Mouse (Mus musculus) layer of hippocampus, postnatal 14 days (tissue): Measurements from ENCODE around the gene Olfr770. TPM values are rescaled to one million over a fixed set of nuclear protein-coding genes. Genes with fewer than 3 reads are reported as not detected.
"Not testable (repeated sequence)": the region's sequence is repeated elsewhere in the genome, so short reads cannot be mapped to it uniquely, and the experiment has no call there.

Experiments
- DNase-seq, 2 experiments: peaks; one replicate each; pipeline ENCODE4 v3.0.0; 2021 to 2022; ENCODE audit warnings: low spot score in 2 of 2, mixed read lengths in 1 of 2
- long read RNA-seq, 2 experiments: library from polyadenylated mRNA; stranded (forward); transcript quantifications; one replicate each; pipeline ENCODE4 v2.0.0; 2021
- total RNA-seq, 2 experiments: library from RNA; stranded (reverse); gene quantifications; 2 replicates each; pipeline ENCODE4 v1.2.3; 2021

Gene Olfr770
- not detected for total RNA-seq
- long read RNA-seq, experiment 1 = 0 reads
- long read RNA-seq, experiment 2 = 0 reads

DNA sequence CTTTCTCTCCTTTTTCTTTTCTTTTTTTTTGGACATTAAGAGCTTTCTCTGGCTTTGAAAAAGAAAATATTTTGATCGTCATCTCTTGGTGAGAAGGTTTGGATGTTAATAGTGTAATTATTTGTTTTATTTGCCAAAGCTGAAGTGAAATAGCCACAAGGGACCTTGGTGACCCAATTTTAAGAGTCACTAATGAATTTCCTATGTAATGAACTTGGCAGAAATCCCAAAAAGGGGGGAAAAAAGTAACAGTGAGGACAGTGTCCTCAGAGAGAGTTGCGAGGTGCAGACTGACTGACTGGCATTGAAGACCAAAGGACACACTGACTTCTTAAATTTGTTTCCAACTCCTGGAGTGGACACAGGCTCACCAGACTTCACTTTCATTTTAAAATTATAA lies at the start of gene Olfr770:
TSS of gene Olfr770 (minus strand) at position 101 of the 400 bp plus-strand sequence.
- no peak for DNase-seq

DNA sequence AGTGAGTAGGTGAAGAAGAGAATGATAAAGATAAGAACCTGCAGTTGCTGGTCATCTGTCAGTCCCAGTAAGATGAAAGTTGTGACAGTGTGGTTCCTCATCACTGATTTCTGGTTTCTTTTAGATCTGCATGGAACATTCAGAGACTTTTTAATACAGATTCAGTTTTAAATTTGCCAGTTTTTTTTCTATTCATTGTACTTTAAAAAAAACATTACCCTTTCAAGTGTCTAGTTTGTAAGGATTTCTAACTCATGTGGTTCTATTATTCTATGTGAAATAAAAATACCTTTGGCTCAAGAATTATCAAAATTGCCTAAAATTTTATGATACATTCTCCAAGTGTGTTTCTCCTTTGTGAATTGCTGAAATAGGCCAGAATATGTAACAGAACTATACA lies 48.5 kb upstream of the Olfr770 start, which contains the start of gene Olfr773:
TSS of gene Olfr773 (minus strand) at position 101 of the 400 bp plus-strand sequence.
- DNase-seq = not testable (repeated sequence)

DNA sequence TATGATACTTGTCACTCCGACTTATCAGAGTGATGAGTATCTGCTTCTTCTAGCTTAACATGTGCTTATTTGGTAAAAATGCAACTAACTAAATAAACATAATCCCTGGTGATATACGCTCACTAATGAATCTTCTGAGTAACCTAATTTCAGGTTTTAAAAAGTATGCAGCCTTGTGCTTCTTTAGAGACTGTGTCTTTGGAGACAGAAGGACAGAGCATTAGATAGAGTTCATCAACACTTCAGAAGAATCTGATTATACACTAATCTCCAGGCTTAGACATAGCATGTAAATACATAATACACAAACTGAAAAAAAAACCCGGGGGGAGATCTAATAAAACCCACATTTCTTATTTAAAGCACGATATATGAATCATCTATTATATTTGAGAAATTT lies 39.0 kb upstream of the Olfr770 start, which contains the start of gene Olfr772:
TSS of gene Olfr772 (minus strand) at position 101 of the 400 bp plus-strand sequence.
- not testable (repeated sequence) for DNase-seq

DNA sequence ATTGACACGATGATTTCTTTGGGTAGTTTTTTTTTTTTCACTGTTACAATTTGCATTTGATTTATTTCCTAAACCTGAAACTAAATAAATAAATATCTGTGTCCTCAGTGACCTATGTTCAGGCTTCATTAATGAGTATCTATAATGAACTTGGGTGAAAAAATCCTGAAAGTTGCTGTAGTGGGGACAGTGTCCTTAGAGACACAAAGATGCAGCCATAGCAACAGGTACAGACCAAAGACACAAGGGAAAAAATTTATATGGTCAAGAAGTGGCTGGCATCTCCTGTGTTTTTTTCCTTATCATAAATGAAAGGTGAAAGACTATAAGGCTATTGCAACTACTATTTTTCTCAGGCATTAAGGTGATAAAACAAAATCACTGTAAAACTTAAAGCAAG lies 25.9 kb upstream of the Olfr770 start, which contains the start of gene Olfr771:
TSS of gene Olfr771 (minus strand) at position 101 of the 400 bp plus-strand sequence.
- DNase-seq = no peak

DNA sequence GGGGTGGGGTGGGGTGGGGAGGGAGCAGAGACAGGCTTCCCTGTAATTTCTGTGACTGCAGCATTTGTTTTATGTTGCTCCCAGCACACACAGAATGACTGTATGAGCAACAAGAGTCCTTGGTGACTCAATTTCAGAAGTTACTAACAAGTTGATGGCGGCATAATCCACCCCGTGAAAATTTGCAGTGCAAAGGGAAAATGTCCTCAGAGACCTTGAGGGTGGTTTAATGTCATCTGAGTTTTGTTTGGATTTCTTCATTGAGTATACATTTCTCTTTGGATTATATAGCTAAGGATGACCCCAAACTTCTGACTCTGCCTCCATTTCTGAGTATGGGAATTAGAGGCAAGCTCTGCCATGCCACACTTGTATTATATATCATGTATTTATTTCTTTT lies 21.0 kb downstream of the Olfr770 start, which contains the start of gene Olfr769:
TSS of gene Olfr769 (minus strand) at position 101 of the 400 bp plus-strand sequence.
- no peak for DNase-seq

DNA sequence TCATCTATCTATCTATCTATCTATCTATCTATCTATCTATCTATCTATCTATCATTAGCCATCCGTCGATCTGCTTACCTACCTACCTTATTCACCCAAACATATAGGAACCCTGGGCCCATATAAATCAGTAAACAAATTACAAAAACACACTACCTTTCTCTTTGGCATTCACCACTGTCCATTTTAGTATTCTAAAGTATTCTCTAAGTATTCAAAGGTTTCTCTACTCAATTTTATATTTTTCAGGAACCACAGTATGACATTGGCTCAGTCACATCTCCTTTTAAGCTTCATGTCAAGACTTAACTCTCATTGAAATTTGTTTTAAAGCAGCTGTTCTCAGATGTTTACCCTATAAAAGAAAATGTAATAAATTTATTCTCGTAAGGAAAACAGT lies 23.7 kb downstream of the Olfr770 start:
- DNase-seq = no peak

DNA sequence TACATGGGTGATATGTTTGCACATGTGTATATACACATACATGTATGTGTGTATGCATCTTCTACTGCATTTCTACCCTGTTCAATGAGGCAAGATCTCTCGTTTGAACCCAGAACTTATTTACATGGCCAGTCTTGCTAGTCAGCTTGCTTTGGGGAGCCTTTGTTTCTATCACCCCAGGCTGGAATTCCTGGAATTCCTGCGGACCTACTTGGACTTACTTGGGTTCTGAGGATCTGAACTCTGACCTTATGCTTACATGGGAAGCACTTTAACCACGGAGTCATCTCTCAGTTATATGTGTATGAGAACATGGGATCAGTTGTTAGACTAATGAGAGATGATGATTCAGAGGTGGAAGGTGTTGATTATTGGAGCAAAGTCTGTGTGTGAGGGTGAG lies 37.6 kb downstream of the Olfr770 start:
- DNase-seq = no peak

DNA sequence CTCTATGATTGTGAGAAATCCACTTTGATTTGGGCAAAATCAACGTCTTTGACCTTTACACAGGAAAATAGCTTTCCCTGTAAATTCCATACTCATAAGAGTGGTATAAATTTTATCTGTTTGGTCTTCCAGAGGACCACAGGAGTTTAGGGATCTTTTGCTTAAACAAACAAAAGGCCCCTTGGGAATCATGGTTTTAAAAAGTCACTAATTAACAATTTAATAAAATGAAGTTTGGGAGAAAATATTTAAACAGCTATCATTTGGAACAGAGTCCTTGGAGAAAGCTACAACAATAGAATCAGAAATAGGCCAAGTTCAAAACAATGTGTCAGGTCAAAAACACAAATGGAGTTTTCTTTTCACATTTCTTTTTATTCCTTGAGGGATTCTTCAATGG lies 39.5 kb downstream of the Olfr770 start, which contains the start of gene Olfr768:
TSS of gene Olfr768 (minus strand) at position 101 of the 400 bp plus-strand sequence.
- DNase-seq = no peak

DNA sequence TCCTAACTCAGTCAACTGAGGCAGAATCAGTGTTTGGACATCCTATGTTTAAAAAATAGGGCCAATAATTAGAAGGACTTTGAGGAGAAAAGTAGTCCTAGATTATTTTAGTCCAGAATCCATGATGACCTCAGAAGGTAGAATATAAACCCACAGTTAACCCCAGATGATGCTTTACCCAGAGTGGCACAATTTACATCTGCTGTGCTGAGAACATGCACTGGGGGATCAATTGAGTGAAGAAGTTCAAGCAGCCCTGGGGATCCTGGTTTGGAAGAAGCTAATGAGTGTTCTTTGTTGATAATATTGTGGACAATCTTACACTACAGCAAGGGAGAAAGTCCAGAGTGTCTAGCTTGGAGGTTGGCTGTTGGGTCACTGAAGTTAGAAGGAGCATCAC lies 56.0 kb downstream of the Olfr770 start, which contains the start of gene Olfr767:
TSS of gene Olfr767 (minus strand) at position 101 of the 400 bp plus-strand sequence.
- not testable (repeated sequence) for DNase-seq

Other genes with a start within 250 kb of the Olfr770 start
- gene Gdf11, start 247.3 kb downstream of the Olfr770 start, total RNA-seq = 10 to 100 TPM; 23.3 to 26.4 TPM
- gene Cd63, start 238.0 kb downstream of the Olfr770 start, total RNA-seq = 10 to 100 TPM; 76.7 to 86.1 TPM
- gene Rdh5, start 216.1 kb downstream of the Olfr770 start, total RNA-seq = 1 to 10 TPM; 8.1 to 8.8 TPM
- 10 to 100 TPM; 96.9 to 98.1 TPM for gene Bloc1s1, start 215.0 kb downstream of the Olfr770 start, total RNA-seq
- 10 to 100 TPM; 28.1 to 28.5 TPM for gene Itga7, start 205.2 kb downstream of the Olfr770 start, total RNA-seq
- not detected for gene Mettl7b, start 178.0 kb downstream of the Olfr770 start, total RNA-seq
- gene Olfr9, start 149.6 kb downstream of the Olfr770 start, total RNA-seq = not detected
- gene Olfr763, start 128.2 kb downstream of the Olfr770 start, total RNA-seq = not detected
- gene Olfr764-ps1, start 99.1 kb downstream of the Olfr770 start, total RNA-seq = not detected
- gene Olfr765, start 89.0 kb downstream of the Olfr770 start, total RNA-seq = not detected
- not detected for gene Olfr766-ps1, start 70.0 kb downstream of the Olfr770 start, total RNA-seq
- gene Olfr767, start 56.1 kb downstream of the Olfr770 start, total RNA-seq = not detected
- not detected for gene Olfr768, start 39.6 kb downstream of the Olfr770 start, total RNA-seq
- not detected for gene Olfr769, start 21.1 kb downstream of the Olfr770 start, total RNA-seq
- gene Olfr771, start 25.8 kb upstream of the Olfr770 start, total RNA-seq = not detected
- not detected for gene Olfr772, start 38.9 kb upstream of the Olfr770 start, total RNA-seq
- gene Olfr773, start 48.4 kb upstream of the Olfr770 start, total RNA-seq = not detected
- gene Olfr774, start 97.2 kb upstream of the Olfr770 start, total RNA-seq = not detected
- gene Olfr775, start 109.4 kb upstream of the Olfr770 start, total RNA-seq = not detected
- not detected for gene Olfr776, start 120.1 kb upstream of the Olfr770 start, total RNA-seq
- gene Olfr777, start 132.5 kb upstream of the Olfr770 start, total RNA-seq = not detected
- not detected for gene Olfr780, start 179.1 kb upstream of the Olfr770 start, total RNA-seq
- not detected for gene Olfr781, start 189.9 kb upstream of the Olfr770 start, total RNA-seq
- gene Olfr782, start 209.9 kb upstream of the Olfr770 start, total RNA-seq = not detected
- gene Olfr784, start 245.1 kb upstream of the Olfr770 start, total RNA-seq = under 1 TPM in 1 of 2 experiments, not detected in 1; 0.14 TPM